Mouse (Mus musculus) heart, postnatal 10 days (tissue): ENCODE measurements around the gene Krtap28-10. TPM values are rescaled to one million over a fixed set of nuclear protein-coding genes. Genes with fewer than 3 reads are reported as not detected.
"Not testable (repeated sequence)": the region's sequence is repeated elsewhere in the genome, so short reads cannot be mapped to it uniquely, and the experiment has no call there.

Source experiments
- DNase-seq, 2 experiments: peaks; one replicate each; pipeline ENCODE4 v3.0.0; 2021
- intact Hi-C: fragments of 180-260 bp; cut with DNase I; formaldehyde crosslinking; loops from one replicate; pipeline ENCODE4 v1.15.1; 2025
- total RNA-seq, 2 experiments: library from RNA; stranded (reverse); gene quantifications; 2 replicates each; pipeline ENCODE4 v1.2.3; 2021

Gene Krtap28-10
- total RNA-seq, 2 experiments from 2014 or later, result not detected

DNA sequence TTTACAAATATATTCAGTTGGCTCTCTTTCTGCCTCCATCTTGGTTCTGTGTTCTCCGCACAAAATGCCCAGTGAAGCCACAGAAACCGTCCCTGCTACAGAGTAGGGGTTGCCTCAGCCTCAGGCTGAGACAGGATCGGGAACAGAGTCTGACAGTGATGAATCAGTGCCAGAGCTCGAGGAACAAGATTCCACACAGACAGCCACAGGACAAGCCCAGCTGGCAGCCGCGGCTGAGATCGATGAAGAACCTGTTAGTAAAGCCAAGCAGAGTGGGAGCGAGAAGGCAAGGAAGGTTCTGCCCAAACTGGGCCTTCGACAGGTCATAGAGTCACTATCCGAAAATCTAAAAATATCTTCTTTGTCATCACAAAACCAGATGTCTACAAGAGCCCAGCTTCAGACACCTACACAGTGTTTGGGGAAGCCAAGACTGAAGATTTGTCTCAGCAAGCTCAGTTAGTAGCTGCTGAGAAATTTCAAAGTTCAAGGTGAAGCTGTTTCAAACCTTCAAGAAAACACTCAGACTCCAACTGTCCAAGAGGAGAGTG is 26.9 kb downstream of the Krtap28-10 start:
- no peak for DNase-seq

DNA sequence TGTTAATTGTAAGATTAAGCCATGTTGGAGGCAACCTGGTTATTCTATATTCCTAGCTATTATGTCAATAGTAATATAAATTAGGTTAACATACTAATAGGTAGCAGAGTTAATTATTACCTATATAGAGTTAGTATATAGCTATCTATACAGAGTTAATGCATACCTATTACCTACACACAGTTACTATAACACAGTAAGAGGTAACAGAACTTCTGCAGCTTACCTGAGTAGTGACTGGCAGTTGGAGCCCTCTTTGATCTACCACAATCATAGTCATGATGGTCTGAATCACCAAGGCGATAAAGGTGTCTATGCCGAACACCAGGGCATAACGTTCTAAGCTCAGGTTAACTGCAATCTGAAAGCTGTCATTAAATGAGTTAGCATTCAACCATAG is 27.8 kb downstream of the Krtap28-10 start:
- intact Hi-C loops, result no loop called here
- no peak for DNase-seq

More for the DNA sequence above, 26.9 kb downstream of the Krtap28-10 start:
- intact Hi-C loops, result no loop called here

DNA sequence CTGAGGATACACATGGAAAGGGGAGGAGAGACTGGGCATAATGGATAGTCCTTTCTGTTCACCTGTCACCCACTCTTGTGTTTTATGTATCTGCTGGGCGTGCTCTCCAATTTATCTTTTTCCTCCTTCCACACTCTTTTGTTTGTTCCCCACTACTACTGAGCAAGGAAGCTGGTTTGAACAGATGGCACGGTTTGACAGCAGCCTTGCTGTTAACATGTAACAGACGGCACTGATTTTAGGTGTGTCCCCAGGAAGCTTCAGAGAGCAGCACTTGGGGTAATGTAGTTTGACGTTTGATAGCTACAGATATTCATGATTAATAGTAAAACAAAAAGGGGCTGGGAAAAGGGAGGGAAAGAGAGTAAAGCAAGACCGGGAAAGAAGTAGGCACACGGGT is 34.8 kb downstream of the Krtap28-10 start:
- DNase-seq, result no peak
- intact Hi-C loops, result no loop called here

DNA sequence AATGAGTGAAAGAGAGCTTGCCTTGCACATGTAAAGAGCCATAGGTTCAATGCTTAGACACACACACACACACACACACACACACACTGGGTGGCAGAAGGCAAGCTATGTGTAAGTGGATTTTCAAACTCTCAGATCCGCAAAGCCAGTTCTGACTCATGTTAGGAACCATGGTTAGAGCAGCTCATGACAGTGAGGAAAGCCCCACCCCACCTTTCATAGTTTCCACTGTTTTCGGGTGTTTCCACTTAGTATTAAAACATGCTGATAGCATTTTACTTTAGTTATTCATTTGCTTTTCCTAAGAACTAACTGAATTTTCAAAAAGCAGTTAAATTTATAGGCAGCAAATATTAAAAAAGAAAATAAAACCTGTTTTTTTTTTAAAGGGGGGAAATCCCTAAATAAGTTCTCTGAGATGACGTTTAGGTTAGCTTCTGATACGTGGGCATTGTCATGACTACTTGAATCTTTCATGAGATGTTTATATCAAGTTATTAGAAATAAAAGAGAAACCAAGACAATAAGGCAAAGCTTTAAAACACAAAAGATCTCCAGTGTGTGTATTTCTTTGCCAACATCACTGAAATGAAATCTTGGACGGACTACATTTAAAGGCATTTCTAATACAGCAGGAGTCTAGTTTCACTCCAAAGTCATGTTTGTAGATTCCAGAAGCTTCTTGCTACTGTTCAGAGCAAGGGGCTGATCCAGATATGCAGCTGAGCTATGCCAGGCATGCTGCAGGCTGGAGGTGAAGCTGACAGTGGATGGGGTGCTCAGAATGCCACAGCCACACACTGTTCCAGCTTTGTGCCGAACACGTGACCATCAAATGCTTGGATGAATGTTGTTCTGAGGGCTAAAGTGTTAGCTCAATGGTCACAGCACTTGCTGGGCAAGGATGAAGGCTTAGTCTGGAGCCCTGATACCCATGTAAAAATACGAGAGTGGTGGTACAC is 35.8 kb downstream of the Krtap28-10 start:
- intact Hi-C loops, result no loop called here
- peak in 1 of 2 experiments; percentile 9 for DNase-seq

DNA sequence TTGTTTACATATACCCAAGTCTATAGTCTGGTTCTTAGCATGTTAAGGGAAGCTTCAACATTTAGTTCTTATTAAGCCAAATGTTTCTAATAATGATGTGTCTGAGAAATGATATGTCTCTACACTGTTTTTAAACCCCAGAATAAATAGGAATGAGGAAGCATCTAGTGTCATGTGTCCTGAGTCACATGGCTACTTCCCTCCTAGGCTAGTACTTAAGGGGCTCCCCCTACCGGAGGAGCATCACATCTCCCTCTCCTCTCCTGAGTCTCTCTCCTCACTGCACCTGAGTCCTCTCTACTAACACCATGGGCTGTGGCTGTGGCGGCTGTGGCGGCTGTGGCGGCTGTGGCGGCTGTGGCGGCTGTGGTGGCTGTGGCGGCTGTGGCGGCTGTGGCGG is 42.0 kb downstream of the Krtap28-10 start, which contains the start of gene Gm47959:
Gm47959 (plus strand) TSS at position 243 of the 400 bp plus-strand sequence.
- intact Hi-C loops, result not testable (repeated sequence)

DNA sequence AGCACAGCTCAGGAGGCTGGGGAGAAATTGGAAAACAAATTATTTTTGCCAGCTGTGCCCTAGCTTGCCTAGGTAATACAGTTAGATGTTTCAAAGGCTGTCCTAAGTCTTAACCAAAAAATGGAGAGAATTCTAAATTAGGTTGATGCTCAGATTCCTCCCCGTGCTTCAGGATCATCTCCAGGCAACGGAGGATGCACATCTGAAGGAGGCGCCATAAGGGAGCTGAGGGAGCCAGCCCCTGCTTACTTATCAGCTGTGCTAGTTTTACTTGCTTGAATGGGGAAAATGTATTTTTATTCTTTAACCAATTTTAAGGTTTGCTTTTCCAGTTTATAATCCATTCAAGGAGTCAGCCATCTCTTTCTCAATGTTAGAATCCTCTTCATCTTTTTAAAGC is 48.3 kb downstream of the Krtap28-10 start:
- intact Hi-C loops, result no loop called here
- DNase-seq, result no peak

More for the DNA sequence above, 42.0 kb downstream of the Krtap28-10 start, which contains the start of gene Gm47959:
- not testable (repeated sequence) for DNase-seq

DNA sequence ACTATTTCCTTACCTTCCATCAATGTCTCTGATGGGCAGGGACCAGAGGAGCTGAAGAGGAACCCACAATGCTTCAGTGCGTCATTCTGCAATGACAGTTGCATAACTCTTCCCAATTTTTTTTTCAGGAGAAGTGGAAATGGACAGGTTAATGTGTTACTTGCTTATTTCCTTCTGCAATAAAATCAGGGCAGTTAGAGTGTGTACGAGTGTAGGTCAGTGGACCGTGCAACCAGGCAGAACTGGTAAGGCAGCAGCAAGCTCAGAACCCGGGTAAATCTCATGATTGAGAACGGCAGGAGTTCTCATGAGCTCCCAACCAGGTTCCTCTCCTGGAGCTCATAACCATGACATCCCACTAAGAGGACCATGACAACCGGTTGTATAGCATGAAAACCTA is 50.2 kb downstream of the Krtap28-10 start:
- DNase-seq, result no peak
- intact Hi-C loops, result no loop called here

DNA sequence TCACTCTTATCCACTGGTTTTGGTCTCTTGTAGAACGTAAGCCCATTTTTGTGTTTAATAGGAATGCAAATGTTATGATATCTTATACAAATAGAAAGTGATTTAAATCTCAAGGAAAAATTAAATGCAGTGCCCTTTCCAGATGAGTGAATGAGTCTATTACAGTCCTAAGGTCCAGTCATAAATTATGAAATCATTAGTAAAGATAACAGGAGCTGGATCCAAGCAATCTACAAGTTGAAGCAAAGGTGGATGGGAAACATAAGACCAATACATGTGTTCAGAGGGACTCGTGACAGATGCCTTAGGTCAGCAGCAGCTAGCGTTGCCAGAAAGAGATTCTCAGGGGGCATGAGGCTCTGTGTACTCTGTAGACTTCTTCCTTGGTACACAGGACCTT is 50.7 kb downstream of the Krtap28-10 start:
- DNase-seq, result no peak
- intact Hi-C loops, result no loop called here

Other genes starting within 250 kb of the Krtap28-10 start
- 10 to 100 TPM; 39.9 to 43.2 TPM for gene Agfg1, start 203.0 kb downstream of the Krtap28-10 start, total RNA-seq
- gene A030005L19Rik, start 129.2 kb downstream of the Krtap28-10 start, total RNA-seq, result under 1 TPM in 1 of 2 experiments, not detected in 1; 0.34 TPM
- gene A030014E15Rik, start 117.6 kb downstream of the Krtap28-10 start, total RNA-seq, result not detected
- gene Gm6217, start 111.1 kb downstream of the Krtap28-10 start, total RNA-seq, result not detected
- not detected for gene A030003K21Rik, start 99.1 kb downstream of the Krtap28-10 start, total RNA-seq
- gene Gm7544, start 86.5 kb downstream of the Krtap28-10 start, total RNA-seq, result not detected
- not detected for gene Gm47955, start 82.2 kb downstream of the Krtap28-10 start, total RNA-seq
- gene Gm47959, start 41.9 kb downstream of the Krtap28-10 start, total RNA-seq, result not detected
- under 1 TPM; 0.62 to 0.72 TPM for gene Slc19a3, start 4.0 kb downstream of the Krtap28-10 start, total RNA-seq
- not detected for gene Gm47969, start 2.5 kb upstream of the Krtap28-10 start, total RNA-seq
- not detected for gene A030005K14Rik, start 16.9 kb upstream of the Krtap28-10 start, total RNA-seq
- not detected for gene Krtap28-13, start 18.4 kb upstream of the Krtap28-10 start, total RNA-seq
- not detected for gene Ccl20, start 74.3 kb upstream of the Krtap28-10 start, total RNA-seq
- under 1 TPM in 1 of 2 experiments, not detected in 1; 0.20 TPM for gene Daw1, start 117.3 kb upstream of the Krtap28-10 start, total RNA-seq